17 mouse cellular contexts compared by ENCODE assay signal in the genomic region with DNA sequence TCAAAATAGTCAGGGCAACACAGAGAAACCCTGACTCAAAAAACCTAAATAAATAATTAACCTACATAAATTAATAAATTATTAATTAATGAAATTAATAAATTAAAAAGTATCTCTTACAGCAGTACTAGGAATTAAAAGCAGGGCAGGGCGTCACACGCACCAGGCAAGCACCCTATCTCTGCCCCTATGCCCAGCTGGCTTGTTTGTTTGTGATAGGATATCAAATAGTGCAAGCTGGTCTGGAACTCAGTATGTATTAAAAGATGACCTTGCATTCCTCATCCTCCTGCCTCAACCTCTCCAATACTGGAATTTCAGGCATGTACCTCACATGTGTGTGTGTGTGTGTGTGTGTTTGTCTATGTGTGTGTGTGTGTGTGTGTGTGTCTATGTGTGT.
DNase-seq lines count a peak whose midpoint lies in the region; ATAC-seq and TF ChIP-seq lines count a peak whose summit lies in the region.
"Had no signal": no experiment of that assay in that cellular context is flagged by ENCODE, and none has a peak within 500 bp of the region (broad histone marks: within the 10 kb centered on the region; RNA-seq: fewer than 3 reads in every experiment).

No protein-coding gene starts in this region.

- no peak overlapping the region for H3K27ac ChIP-seq in intestine, embryonic 15.5 days
- H3K27ac ChIP-seq in intestine, postnatal 0 days (ENCODE audit: low read depth, low read length) = no peak overlapping the region
- peak overlapping the region; percentile 94 for H3K27ac ChIP-seq in liver, postnatal 0 days (ENCODE audit: low read depth)
- no peak overlapping the region for H3K27ac ChIP-seq in hindbrain, postnatal 0 days
- H3K27ac ChIP-seq: embryonic facial prominence, embryonic 10.5 days; heart, embryonic 10.5 days; limb, embryonic 12.5 days; midbrain, embryonic 13.5 days had no signal

- peak; percentile 99 for TF ChIP-seq EP300 in liver, postnatal 0 days (IDR thresholded peaks at IDR 0.05; ENCODE audit: low read depth)

- no peak for TF ChIP-seq CTCF in intestine, postnatal 0 days (IDR thresholded peaks at IDR 0.05; ENCODE audit: low read depth)
- TF ChIP-seq CTCF in liver, postnatal 0 days (IDR thresholded peaks at IDR 0.05; ENCODE audit: low read depth) = no peak
- TF ChIP-seq CTCF in hindbrain, postnatal 0 days (IDR thresholded peaks at IDR 0.05; ENCODE audit: low read depth) = no peak

- H3K4me2 ChIP-seq in intestine, embryonic 15.5 days (replicated peaks) = no peak overlapping the region
- no peak overlapping the region for H3K4me2 ChIP-seq in intestine, postnatal 0 days (replicated peaks; ENCODE audit: low read depth)
- peak overlapping the region; percentile 55 for H3K4me2 ChIP-seq in liver, postnatal 0 days (ENCODE audit: low read depth, low read length)
- no peak overlapping the region for H3K4me2 ChIP-seq in hindbrain, postnatal 0 days (ENCODE audit: low read depth, low read length)
- H3K4me2 ChIP-seq: limb, embryonic 12.5 days; midbrain, embryonic 13.5 days had no signal

- H3K4me3 ChIP-seq in intestine, embryonic 15.5 days (replicated peaks) = no peak overlapping the region
- H3K4me3 ChIP-seq in intestine, postnatal 0 days (ENCODE audit: low read depth, low read length) = no peak overlapping the region
- peak overlapping the region; percentile 41 for H3K4me3 ChIP-seq in liver, postnatal 0 days (ENCODE audit: low read depth, low read length)
- H3K4me3 ChIP-seq in hindbrain, postnatal 0 days (ENCODE audit: low read length) = no peak overlapping the region
- H3K4me3 ChIP-seq: embryonic facial prominence, embryonic 10.5 days; heart, embryonic 10.5 days; limb, embryonic 12.5 days; midbrain, embryonic 13.5 days had no signal

- H3K9me3 ChIP-seq in intestine, embryonic 15.5 days = no peaks in the 10 kb centered on the region
- no peaks in the 10 kb centered on the region for H3K9me3 ChIP-seq in intestine, postnatal 0 days (ENCODE audit: control insufficient read depth)
- H3K9me3 ChIP-seq in liver, postnatal 0 days (ENCODE audit: low read length) = no peaks in the 10 kb centered on the region
- no peaks in the 10 kb centered on the region for H3K9me3 ChIP-seq in hindbrain, postnatal 0 days (ENCODE audit: low read length)
- H3K9me3 ChIP-seq: embryonic facial prominence, embryonic 10.5 days; heart, embryonic 10.5 days; midbrain, embryonic 13.5 days had no signal

- H3K9ac ChIP-seq in intestine, embryonic 15.5 days = no peak overlapping the region
- H3K9ac ChIP-seq in intestine, postnatal 0 days (ENCODE audit: low read depth, low read length) = no peak overlapping the region
- H3K9ac ChIP-seq in liver, postnatal 0 days (replicated peaks) = peak overlapping the region; percentile 64
- no peak overlapping the region for H3K9ac ChIP-seq in hindbrain, postnatal 0 days (replicated peaks; ENCODE audit: low read length)
- H3K9ac ChIP-seq: limb, embryonic 12.5 days; midbrain, embryonic 13.5 days had no signal

- no peaks in the 10 kb centered on the region for H3K27me3 ChIP-seq in intestine, embryonic 15.5 days (replicated peaks)
- no peaks in the 10 kb centered on the region for H3K27me3 ChIP-seq in intestine, postnatal 0 days (replicated peaks; ENCODE audit: control insufficient read depth, insufficient read depth, low read length)
- H3K27me3 ChIP-seq in liver, postnatal 0 days (ENCODE audit: insufficient read depth, low read length) = no peaks in the 10 kb centered on the region
- H3K27me3 ChIP-seq in hindbrain, postnatal 0 days (ENCODE audit: insufficient read depth, low read length) = no peaks in the 10 kb centered on the region
- H3K27me3 ChIP-seq: limb, embryonic 12.5 days; midbrain, embryonic 13.5 days; Patski had no signal

- H3K4me1 ChIP-seq in intestine, embryonic 15.5 days (replicated peaks) = no peaks in the 10 kb centered on the region
- no peaks in the 10 kb centered on the region for H3K4me1 ChIP-seq in intestine, postnatal 0 days (replicated peaks; ENCODE audit: control insufficient read depth, insufficient read depth, low read length)
- H3K4me1 ChIP-seq in liver, postnatal 0 days (ENCODE audit: insufficient read depth) = peaks cover 27% of the 10 kb centered on the region
- H3K4me1 ChIP-seq in hindbrain, postnatal 0 days (ENCODE audit: insufficient read depth, low read length) = no peaks in the 10 kb centered on the region
- H3K4me1 ChIP-seq: limb, embryonic 12.5 days had no signal

- ATAC-seq in intestine, embryonic 15.5 days = peak; percentile 68; the same call in 1 of the 2 replicates
- no peak for ATAC-seq in intestine, postnatal 0 days
- peak; percentile 83 for ATAC-seq in liver, postnatal 0 days
- ATAC-seq in hindbrain, postnatal 0 days = no peak
- ATAC-seq: midbrain, embryonic 13.5 days; Patski had no signal

- peak; percentile 77 for DNase-seq in c-Kit-negative CD71-positive TER-119-positive erythroid progenitor cells, embryonic 14.5 days (ENCODE audit: low read depth, low spot score)
- peak; percentile 86 for DNase-seq in liver
- DNase-seq in liver, postnatal 0 days = peak; percentile 37
- no peak for DNase-seq in embryo, embryonic 10.5 days (ENCODE audit: low spot score)
- no peak for DNase-seq in adrenal gland, adult (ENCODE audit: inconsistent age in 2 of 2, low spot score in 1 of 2)
- no peak for DNase-seq in hindbrain, postnatal 0 days (ENCODE audit: low spot score)
- DNase-seq: adrenal gland, postnatal 14 days; cerebellum, adult 8-10 months; right cerebral cortex, postnatal 25 days; thymus, adult 2 months had no signal

- H3K36me3 ChIP-seq in intestine, embryonic 15.5 days = no peaks in the 10 kb centered on the region
- no peaks in the 10 kb centered on the region for H3K36me3 ChIP-seq in intestine, postnatal 0 days (ENCODE audit: control insufficient read depth, insufficient read depth)
- no peaks in the 10 kb centered on the region for H3K36me3 ChIP-seq in liver, postnatal 0 days (replicated peaks; ENCODE audit: insufficient read depth, low read length)
- no peaks in the 10 kb centered on the region for H3K36me3 ChIP-seq in hindbrain, postnatal 0 days (ENCODE audit: insufficient read depth, low read length)
- H3K36me3 ChIP-seq: embryonic facial prominence, embryonic 10.5 days; heart, embryonic 10.5 days; limb, embryonic 12.5 days; midbrain, embryonic 13.5 days had no signal

- WGBS in intestine, embryonic 15.5 days = 88% methylated on average over 2 of the region's 2 CpGs
- 78% methylated on average over 2 of the region's 2 CpGs for WGBS in intestine, postnatal 0 days
- 56% methylated on average over 2 of the region's 2 CpGs for WGBS in liver, postnatal 0 days (ENCODE audit: insufficient replicate concordance)
- 92% methylated on average over 2 of the region's 2 CpGs for WGBS in hindbrain, postnatal 0 days

Comparison
In these comparisons a context has a peak if more than half of its experiments do, and no peak if none do; other contexts are left out.
1. ATAC-seq: peak in intestine, embryonic 15.5 days (single experiment) and liver, postnatal 0 days (single experiment); none in intestine, postnatal 0 days (single experiment) and hindbrain, postnatal 0 days (single experiment).
2. DNase-seq: peak in c-Kit-negative CD71-positive TER-119-positive erythroid progenitor cells, embryonic 14.5 days (single experiment), liver (single experiment) and liver, postnatal 0 days (single experiment); none in embryo, embryonic 10.5 days (single experiment), adrenal gland, adult (0 of 2) and hindbrain, postnatal 0 days (single experiment).